Mouse (Mus musculus): ENCODE measurements at regions not wholly inside any gene's neighbourhood (a gene's known extent, or its start where the extent isn't known, plus 50 kb on each side); places are given as distances from the start of the nearest gene placed in this dataset.

GRCm38 (mm10) chr8:67018242-67018641 is 158.2 kb downstream of the Naf1 start:
- Histone ChIP-seq H3K4me3 (replicated peaks) (no peak overlapping the region), H3K9me3 (no peaks in the 10 kb centered on the region), H3K27me3 (no peaks in the 10 kb centered on the region), H3K36me3 (replicated peaks) (no peaks in the 10 kb centered on the region), H3K4me1 (no peaks in the 10 kb centered on the region), H3K9ac (no peak overlapping the region), H3K4me2 (no peak overlapping the region), H3K27ac (no peak overlapping the region)
- ATAC-seq (ENCODE audit: low FRiP score): no peak

GRCm38 (mm10) chr8:67032856-67033255 is 172.8 kb downstream of the Naf1 start:
- no peaks in the 10 kb centered on the region for H3K4me1 ChIP-seq
- no peaks in the 10 kb centered on the region for H3K36me3 ChIP-seq (replicated peaks)
- H3K9me3 ChIP-seq: no peaks in the 10 kb centered on the region
- no peak for ATAC-seq (ENCODE audit: low FRiP score)
- no peak overlapping the region for H3K4me2 ChIP-seq
- no peak overlapping the region for H3K27ac ChIP-seq
- H3K27me3 ChIP-seq: no peaks in the 10 kb centered on the region
- H3K4me3 ChIP-seq (replicated peaks): no peak overlapping the region
- 73% methylated on average over 2 of the region's 2 CpGs for WGBS
- no peak overlapping the region for H3K9ac ChIP-seq

- Histone ChIP-seq H3K4me3 (replicated peaks) (no peak overlapping the region), H3K4me1 (no peaks in the 10 kb centered on the region), H3K27ac (no peak overlapping the region), H3K9me3 (no peaks in the 10 kb centered on the region), H3K36me3 (replicated peaks) (no peaks in the 10 kb centered on the region), H3K9ac (no peak overlapping the region), H3K4me2 (no peak overlapping the region), H3K27me3 (no peaks in the 10 kb centered on the region)
- ATAC-seq (ENCODE audit: low FRiP score): no peak
- 88% methylated on average over 2 of the region's 2 CpGs for WGBS
Observed at GRCm38 (mm10) chr8:67061506-67061905, 201.5 kb downstream of the Naf1 start.

GRCm38 (mm10) chr8:67068036-67068721 is 208.2 kb downstream of the Naf1 start:
- Histone ChIP-seq H3K9ac (no peak overlapping the region), H3K4me1 (no peaks in the 10 kb centered on the region), H3K36me3 (replicated peaks) (no peaks in the 10 kb centered on the region), H3K9me3 (no peaks in the 10 kb centered on the region), H3K27ac (no peak overlapping the region), H3K4me3 (replicated peaks) (no peak overlapping the region), H3K4me2 (no peak overlapping the region), H3K27me3 (no peaks in the 10 kb centered on the region)
- no peak for ATAC-seq (ENCODE audit: low FRiP score)
- 88% methylated on average over 3 of the region's 3 CpGs for WGBS

- no peaks in the 10 kb centered on the region for H3K27me3 ChIP-seq
- no peaks in the 10 kb centered on the region for H3K36me3 ChIP-seq (replicated peaks)
- H3K9me3 ChIP-seq: no peaks in the 10 kb centered on the region
- no peak overlapping the region for H3K27ac ChIP-seq
- WGBS: 0% methylated on average over 1 of the region's 1 CpGs
- H3K4me3 ChIP-seq (replicated peaks): no peak overlapping the region
- H3K4me1 ChIP-seq: peaks cover 8% of the 10 kb centered on the region
- peak; percentile 58 for ATAC-seq (ENCODE audit: low FRiP score)
- no peak overlapping the region for H3K9ac ChIP-seq
- no peak overlapping the region for H3K4me2 ChIP-seq
Observed at GRCm38 (mm10) chr8:67086215-67087010, 226.4 kb downstream of the Naf1 start.
